Mouse (Mus musculus): ENCODE results near the gene Eddm3b. TPM values are rescaled to one million over a fixed set of nuclear protein-coding genes. Genes with fewer than 3 reads are reported as not detected.

Eddm3b gene
- total RNA-seq, 2 experiments from 2014 or later: not detected

Other genes with a start within 250 kb of the Eddm3b start
- 10 to 100 TPM; 10.3 to 13.9 TPM for gene Tep1, start 243.9 kb upstream of the Eddm3b start, total RNA-seq (2021)
- 10 to 100 TPM; 27.6 to 43.8 TPM for gene Klhl33, start 216.9 kb upstream of the Eddm3b start, total RNA-seq (2021)
- 10 to 100 TPM; 75.7 to 79.2 TPM for gene Osgep, start 189.5 kb upstream of the Eddm3b start, total RNA-seq (2021)
- 10 to 100 TPM; 27.7 to 28.1 TPM for gene Apex1, start 189.5 kb upstream of the Eddm3b start, total RNA-seq (2021)
- 10 to 100 TPM; 24.5 to 27.2 TPM for gene Pip4p1, start 183.6 kb upstream of the Eddm3b start, total RNA-seq (2021)
- gene Pnp, start 183.3 kb upstream of the Eddm3b start, total RNA-seq (2021): 10 to 100 TPM; 12.7 to 14.8 TPM
- gene Gm49342, start 169.9 kb upstream of the Eddm3b start, total RNA-seq (2021): 10 to 100 TPM; 10.1 to 10.6 TPM
- gene Pnp2, start 158.4 kb upstream of the Eddm3b start, total RNA-seq (2021): under 1 TPM; 0.22 to 0.65 TPM
- gene Rnase10, start 106.7 kb upstream of the Eddm3b start, total RNA-seq (2021): under 1 TPM; 0.22 to 0.25 TPM
- gene Rnase9, start 72.6 kb upstream of the Eddm3b start, total RNA-seq (2021): not detected
- not detected for gene Rnase11, start 64.3 kb upstream of the Eddm3b start, total RNA-seq (2021)
- gene Rnase12, start 56.8 kb upstream of the Eddm3b start, total RNA-seq (2021): not detected
- gene Olfr750, start 40.0 kb upstream of the Eddm3b start, total RNA-seq (2021): not detected
- gene Rnase4, start 23.3 kb upstream of the Eddm3b start, total RNA-seq (2021): 10 to 100 TPM; 58.7 to 61.0 TPM
- 1 to 10 TPM; 7.7 to 9.5 TPM for gene Ang, start 23.3 kb upstream of the Eddm3b start, total RNA-seq (2021)
- under 1 TPM; 0.28 to 0.87 TPM for gene Rnase6, start 9.5 kb downstream of the Eddm3b start, total RNA-seq (2021)
- 1 to 10 TPM in 1 of 2 experiments, under 1 TPM in 1; 0.80 to 1.1 TPM for gene Rnase1, start 32.4 kb downstream of the Eddm3b start, total RNA-seq (2021)
- gene Rnase2b, start 47.8 kb downstream of the Eddm3b start, total RNA-seq (2021): not detected
- not detected for gene Ang2, start 84.7 kb downstream of the Eddm3b start, total RNA-seq (2021)
- gene Ear14, start 89.0 kb downstream of the Eddm3b start, total RNA-seq (2021): not detected
- 1 to 10 TPM in 1 of 2 experiments, under 1 TPM in 1; 0.81 to 1.4 TPM for gene Rnase2a, start 141.7 kb downstream of the Eddm3b start, total RNA-seq (2021)
- not detected for gene Gm7247, start 247.3 kb downstream of the Eddm3b start, total RNA-seq (2021)

All from heart, postnatal 36 days (tissue).